Mouse (Mus musculus): Measurements from ENCODE around the gene Kctd11. TPM values are rescaled to one million over a fixed set of nuclear protein-coding genes. Genes with fewer than 3 reads are reported as not detected.

The Kctd11 gene
- total and polyA plus RNA-seq, 3 experiments: 1.8 to 3.9 (median 2.1) TPM

DNA sequence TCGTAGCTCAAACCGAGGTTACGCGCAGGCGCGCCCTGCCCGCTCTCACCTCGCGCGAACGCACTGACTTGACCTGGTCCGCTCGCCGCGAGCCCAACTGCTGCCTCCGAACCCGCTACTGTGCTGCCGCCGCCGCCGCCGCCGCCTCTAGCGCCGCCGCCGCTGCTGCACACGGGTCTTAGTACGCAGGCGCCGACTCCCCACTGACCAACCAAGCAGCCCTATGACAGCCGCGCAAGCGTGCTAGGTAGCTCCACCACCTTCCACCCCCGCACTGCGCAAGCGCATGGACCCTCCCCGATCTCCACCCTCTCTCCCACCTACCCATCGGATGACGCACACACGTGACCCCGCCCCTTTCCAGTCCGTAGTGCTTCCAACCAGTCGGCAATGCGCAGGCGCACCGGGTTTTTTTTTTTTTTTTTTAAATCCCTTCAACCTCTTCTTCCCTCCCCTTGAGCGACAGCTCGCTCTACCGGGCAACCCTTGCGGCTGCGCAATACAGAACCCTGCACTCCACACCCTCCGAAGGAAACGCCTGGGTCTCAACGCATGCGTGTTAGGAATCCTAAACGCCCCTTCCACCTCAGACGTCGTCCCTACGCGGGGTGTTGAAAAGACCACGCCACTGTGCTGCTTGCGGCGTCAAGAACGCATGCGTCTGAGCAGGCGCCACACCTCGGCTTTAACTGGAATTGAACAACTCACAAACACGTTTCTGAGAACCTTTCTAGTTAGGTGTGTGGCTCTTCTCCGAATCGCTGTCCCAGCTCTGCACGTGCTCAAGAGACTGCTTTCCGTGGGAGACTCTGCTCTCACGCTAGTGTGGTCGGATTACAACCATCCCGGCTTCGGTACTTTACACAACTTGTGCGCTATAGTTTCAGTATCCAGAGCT is 40.2 kb upstream of the Kctd11 start, which contains the start of gene Eif5a:
Eif5a (minus strand) TSS at position 845 of the 898 bp plus-strand sequence.
- Histone ChIP-seq H3K36me3 (replicated peaks in 1 of 2; ENCODE audit: control insufficient read depth in 1 of 2, insufficient read depth in 1 of 2, low read length in 1 of 2) (peaks cover 26 to 31% of the 10 kb centered on the region in 2 experiments), H3K27ac (ENCODE audit: insufficient read depth, low read depth) (peak within 1 kb of the TSS; percentile 94), H3K9me3 (replicated peaks; ENCODE audit: low read length) (no peaks in the 10 kb centered on the region), H3K79me2 (replicated peaks; ENCODE audit: control insufficient read depth, extremely low read depth, insufficient read depth, poor library complexity, severe bottlenecking) (peaks cover 47% of the 10 kb centered on the region), H3K4me2 (ENCODE audit: insufficient read depth, low read depth, poor library complexity, severe bottlenecking) (peak within 1 kb of the TSS; percentile 94), H3K4me3 (replicated peaks in 1 of 3; ENCODE audit: low read depth in 2 of 3, low read length in 2 of 3, poor library complexity in 1 of 3) (peak within 1 kb of the TSS; percentile 90 to 99 (median 95)), H3K9ac (ENCODE audit: insufficient read depth, low read depth) (peak within 1 kb of the TSS; percentile 97), H3K27me3 (replicated peaks) (no peaks in the 10 kb centered on the region), H3K4me1 (ENCODE audit: control insufficient read depth in 1 of 2, insufficient read depth in 2 of 2) (peaks cover 10 to 41% of the 10 kb centered on the region in 2 experiments)
- TF ChIP-seq CTCF (conservative IDR thresholded peaks at IDR 0.05 in 1 of 2, IDR thresholded peaks at IDR 0.05 in 1 of 2; ENCODE audit: low read depth in 2 of 2, low read length in 2 of 2) (peak; percentile 20 to 72; a peak in 3 of 4 replicates), MEF2A (IDR thresholded peaks at IDR 0.05; ENCODE audit: borderline replicate concordance, low read depth, low read length) (peak; percentile 84), ZMIZ1 (IDR thresholded peaks at IDR 0.05; ENCODE audit: low read depth, low read length) (peak; percentile 97), ELF1 (IDR thresholded peaks at IDR 0.05; ENCODE audit: low read depth, low read length) (peak; percentile 87), IRF4 (IDR thresholded peaks at IDR 0.05; ENCODE audit: low read depth, low read length) (peak; percentile 18; the same call in 1 of the 2 replicates), CHD1 (IDR thresholded peaks at IDR 0.05; ENCODE audit: low read depth, low read length) (no peak; the same call in 1 of the 2 replicates), MAX (IDR thresholded peaks at IDR 0.05; ENCODE audit: low read length) (peak; percentile 99), E2F4 (IDR thresholded peaks at IDR 0.05; ENCODE audit: insufficient replicate concordance, low read depth, low read length) (peak; percentile 80; the same call in 1 of the 2 replicates), JUND (conservative IDR thresholded peaks at IDR 0.05; ENCODE audit: low read depth, low read length) (no peak), ZC3H11A (IDR thresholded peaks at IDR 0.05; ENCODE audit: low read depth, low read length) (no peak), USF1 (IDR thresholded peaks at IDR 0.05; ENCODE audit: low read depth, low read length) (peak; percentile 94), SIN3A (IDR thresholded peaks at IDR 0.05; ENCODE audit: low read length) (peak; percentile 98), KAT2A (IDR thresholded peaks at IDR 0.05; ENCODE audit: insufficient replicate concordance, low read length) (0 out of 2 replicates have a peak, but pooled peaks have one; percentile 74), NELFE (IDR thresholded peaks at IDR 0.05; ENCODE audit: low read depth, low read length) (peak; percentile 99), RAD21 (IDR thresholded peaks at IDR 0.05; ENCODE audit: low read depth, low read length) (no peak; the same call in 1 of the 2 replicates), ZKSCAN1 (IDR thresholded peaks at IDR 0.05; ENCODE audit: borderline replicate concordance, low read depth, low read length) (no peak), POLR2AphosphoS2 (IDR thresholded peaks at IDR 0.05; ENCODE audit: low read depth, low read length) (peak; percentile 99), RCOR1 (conservative IDR thresholded peaks at IDR 0.05; ENCODE audit: low read depth, low read length) (peak; percentile 93), EP300 (IDR thresholded peaks at IDR 0.05; ENCODE audit: low read length) (no peak), MAFK (IDR thresholded peaks at IDR 0.05; ENCODE audit: insufficient replicate concordance, low read length) (no peak), HCFC1 (IDR thresholded peaks at IDR 0.05; ENCODE audit: low read depth, low read length) (peak; percentile 76), GABPA (IDR thresholded peaks at IDR 0.05; ENCODE audit: insufficient replicate concordance, low read depth, low read length) (no peak), MYC (IDR thresholded peaks at IDR 0.05; ENCODE audit: low read depth, low read length) (peak; percentile 100), ZNF384 (IDR thresholded peaks at IDR 0.05; ENCODE audit: low read depth, low read length) (peak; percentile 100), JUN (IDR thresholded peaks at IDR 0.05; ENCODE audit: insufficient read depth, low read depth, low read length) (peak; percentile 38; the same call in 1 of the 2 replicates), CHD2 (IDR thresholded peaks at IDR 0.05; ENCODE audit: low read length) (no peak), TBP (conservative IDR thresholded peaks at IDR 0.05; ENCODE audit: low read depth, low read length) (peak; percentile 93), PAX5 (IDR thresholded peaks at IDR 0.05; ENCODE audit: low read length) (no peak), ETS1 (conservative IDR thresholded peaks at IDR 0.05; ENCODE audit: low read depth, low read length) (peak; percentile 60), UBTF (IDR thresholded peaks at IDR 0.05; ENCODE audit: low read depth, low read length) (peak; percentile 68; the same call in 1 of the 2 replicates), TCF12 (IDR thresholded peaks at IDR 0.05; ENCODE audit: low read depth, low read length) (peak; percentile 85), MXI1 (IDR thresholded peaks at IDR 0.05; ENCODE audit: low read depth, low read length) (peak; percentile 99), BHLHE40 (IDR thresholded peaks at IDR 0.05; ENCODE audit: low read depth, low read length) (peak; percentile 99), SMC3 (IDR thresholded peaks at IDR 0.05; ENCODE audit: low read depth, low read length) (peak; percentile 37; the same call in 1 of the 2 replicates), MAZ (IDR thresholded peaks at IDR 0.05; ENCODE audit: low read depth, low read length) (peak; percentile 88), NRF1 (IDR thresholded peaks at IDR 0.05; ENCODE audit: low read depth, low read length) (peak; percentile 85), USF2 (conservative IDR thresholded peaks at IDR 0.05; ENCODE audit: low read depth, low read length) (peak; percentile 92), POLR2A (IDR thresholded peaks at IDR 0.05; ENCODE audit: low read depth, low read length) (peak; percentile 98)
- peak; percentile 100 for DNase-seq (ENCODE audit: extremely low read depth)
- in situ Hi-C loops (cut with MboI; ENCODE audit: low pct_ligation_motif_present, low pct_unique_long_range_greater_than_20kb, low sequenced_read_pairs): no loop called here
- dilution Hi-C loops (cut with MboI; ENCODE audit: extremely low pct_ligation_motif_present, extremely low pct_unique_long_range_greater_than_20kb, low sequenced_read_pairs): no loop called here
